Mouse (Mus musculus): ENCODE results near the gene Fxr2. TPM values are rescaled to one million over a fixed set of nuclear protein-coding genes. Genes with fewer than 3 reads are reported as not detected.
"Not testable (repeated sequence)": the region's sequence is repeated elsewhere in the genome, so short reads cannot be mapped to it uniquely, and the experiment has no call there.

Gene Fxr2
- total RNA-seq, 1 experiment from 2014 or later = 75.5 TPM

DNA sequence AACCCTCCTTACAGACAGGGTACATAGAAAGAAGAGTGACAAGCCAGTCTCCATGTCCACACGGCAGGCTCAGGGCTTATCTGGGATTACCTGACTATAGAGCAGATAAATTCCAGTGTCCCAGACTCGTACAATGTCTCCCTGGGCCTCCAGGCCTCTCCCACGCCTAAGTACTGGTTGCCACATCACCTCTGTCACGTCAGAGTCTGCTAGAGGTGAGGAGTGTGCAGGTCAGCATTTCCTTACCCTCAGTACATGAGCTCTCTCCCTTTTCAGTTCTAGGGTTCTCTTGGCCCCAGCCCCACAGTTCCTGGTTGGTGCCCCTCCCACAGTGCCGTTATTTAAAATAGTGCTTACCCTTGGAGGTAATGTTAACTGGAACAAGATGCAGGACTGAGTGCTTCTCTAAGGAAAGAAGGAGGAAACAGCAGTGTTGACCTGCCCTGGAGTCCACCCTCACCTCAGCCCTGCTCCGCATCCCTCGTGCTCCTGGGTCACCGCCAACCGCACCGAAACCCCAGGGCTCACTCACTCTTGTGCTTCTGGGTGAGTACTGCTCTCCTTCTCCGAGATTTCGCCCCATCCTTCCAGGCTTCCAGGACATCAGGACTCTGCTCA, 51.4 kb downstream of the Fxr2 start:
- DNase-seq = no peak

DNA sequence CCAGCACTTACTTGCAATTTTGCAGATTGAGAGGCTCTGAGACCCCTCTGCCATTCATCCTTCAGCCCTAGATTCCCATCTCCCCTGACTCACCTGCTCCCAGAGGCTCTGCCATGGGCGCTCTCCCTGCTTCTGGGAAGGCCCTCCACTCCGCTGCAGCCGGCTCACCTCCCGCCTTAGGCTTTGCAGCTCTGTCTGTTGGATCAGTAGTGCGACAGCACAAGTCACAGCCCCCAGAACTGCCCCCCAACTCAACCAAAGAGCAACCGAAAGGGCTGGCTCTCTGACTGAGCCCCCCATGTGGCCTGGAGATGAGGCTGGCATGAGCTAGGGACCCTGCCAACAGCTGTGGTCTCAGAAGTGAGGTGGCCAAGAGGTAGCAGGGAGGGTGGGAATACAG, 52.1 kb downstream of the Fxr2 start:
- no peak for DNase-seq

DNA sequence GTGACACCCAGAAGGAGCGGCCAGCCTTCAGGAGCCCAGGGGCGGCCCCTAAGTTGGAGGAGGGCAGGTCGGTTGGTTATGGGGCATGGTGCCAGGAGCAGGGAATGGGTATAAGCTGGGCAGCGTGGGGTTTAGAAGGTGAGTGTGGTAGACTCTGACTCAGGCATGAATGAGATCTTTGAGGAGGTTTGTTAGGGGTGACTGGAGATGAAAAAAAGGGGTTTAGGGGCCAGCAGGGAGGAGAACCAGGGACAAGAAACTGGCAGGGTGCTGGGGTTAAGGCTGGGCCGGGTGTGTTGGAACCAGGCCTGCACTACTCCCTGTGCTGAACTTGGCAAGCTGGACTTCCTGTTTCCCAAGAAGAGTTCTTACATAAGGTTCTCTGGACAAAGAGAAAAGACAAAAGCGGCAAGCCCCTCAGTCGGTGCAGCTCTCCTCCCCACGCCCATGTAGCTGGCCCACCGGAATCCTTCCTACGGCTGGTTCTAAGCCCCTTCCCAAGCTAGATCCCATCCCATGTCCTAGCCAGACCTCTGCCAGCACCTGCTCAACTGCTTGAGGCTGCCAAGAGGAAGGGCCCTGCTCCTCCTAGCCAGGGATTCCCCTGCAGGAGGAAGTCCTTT, 52.8 kb downstream of the Fxr2 start, which contains the start of gene Tnfsf13:
TSS of gene Tnfsf13 (minus strand) at position 259 of the 623 bp plus-strand sequence.
- DNase-seq = peak; percentile 82

DNA sequence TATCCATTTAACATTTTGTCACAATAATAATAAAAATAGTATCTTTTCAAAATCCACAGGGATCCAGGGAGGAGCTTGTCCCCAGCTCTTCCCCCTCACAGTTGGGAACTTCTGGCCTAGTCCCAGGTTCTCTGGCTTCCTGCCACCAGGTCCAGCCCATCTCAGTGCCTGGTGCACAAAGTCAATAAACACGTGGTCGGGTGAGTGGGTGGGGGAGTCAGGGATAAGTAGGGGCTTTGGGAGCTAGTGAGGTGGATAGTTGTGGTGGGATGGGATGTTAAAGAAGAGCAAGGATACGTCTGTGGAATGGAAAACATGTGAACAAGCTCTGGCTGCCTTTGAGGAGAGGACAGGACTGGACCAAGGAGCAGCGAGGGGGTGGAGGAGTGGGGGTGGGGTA, 53.6 kb downstream of the Fxr2 start:
- DNase-seq = peak; percentile 75

DNA sequence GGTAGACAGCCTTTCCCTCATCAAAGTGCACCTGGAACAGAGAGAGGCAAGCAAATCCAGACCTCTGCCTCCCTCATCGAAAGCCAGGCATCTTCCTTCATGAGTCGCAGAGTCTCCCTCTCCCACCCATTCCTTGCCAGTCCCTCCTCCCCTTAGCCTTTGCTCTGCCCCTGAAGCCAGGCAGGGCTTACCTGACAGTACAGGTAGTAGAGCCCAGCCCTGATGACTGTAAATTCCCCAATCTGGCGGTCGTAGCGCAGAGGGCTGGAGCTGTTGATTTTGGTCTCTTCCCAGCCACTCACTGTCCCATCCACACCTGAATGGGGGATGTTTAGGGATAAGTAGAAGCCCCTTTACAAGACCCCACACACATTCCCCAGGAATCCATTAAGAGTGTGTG, 54.3 kb downstream of the Fxr2 start:
- no peak for DNase-seq

DNA sequence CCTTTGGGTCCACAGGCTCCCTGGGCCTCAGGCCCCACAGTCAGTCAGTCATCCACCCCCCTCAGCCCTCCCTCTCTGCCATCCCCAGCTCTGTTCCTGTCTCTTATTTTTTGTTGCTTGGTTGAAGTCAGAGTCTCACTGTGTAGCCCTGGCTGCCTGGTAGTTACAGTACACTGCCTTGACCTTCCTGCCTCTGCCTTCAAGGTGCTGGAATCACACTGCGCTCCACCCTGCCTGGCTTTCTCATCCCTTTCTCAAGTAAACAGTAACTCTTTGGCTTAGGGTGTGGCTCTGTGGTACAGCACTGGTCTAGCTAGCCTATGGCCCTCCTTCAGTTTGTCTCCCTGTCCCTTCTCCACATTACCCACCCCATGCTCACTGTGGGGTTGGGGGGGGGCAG, 57.1 kb downstream of the Fxr2 start:
- DNase-seq = no peak

DNA sequence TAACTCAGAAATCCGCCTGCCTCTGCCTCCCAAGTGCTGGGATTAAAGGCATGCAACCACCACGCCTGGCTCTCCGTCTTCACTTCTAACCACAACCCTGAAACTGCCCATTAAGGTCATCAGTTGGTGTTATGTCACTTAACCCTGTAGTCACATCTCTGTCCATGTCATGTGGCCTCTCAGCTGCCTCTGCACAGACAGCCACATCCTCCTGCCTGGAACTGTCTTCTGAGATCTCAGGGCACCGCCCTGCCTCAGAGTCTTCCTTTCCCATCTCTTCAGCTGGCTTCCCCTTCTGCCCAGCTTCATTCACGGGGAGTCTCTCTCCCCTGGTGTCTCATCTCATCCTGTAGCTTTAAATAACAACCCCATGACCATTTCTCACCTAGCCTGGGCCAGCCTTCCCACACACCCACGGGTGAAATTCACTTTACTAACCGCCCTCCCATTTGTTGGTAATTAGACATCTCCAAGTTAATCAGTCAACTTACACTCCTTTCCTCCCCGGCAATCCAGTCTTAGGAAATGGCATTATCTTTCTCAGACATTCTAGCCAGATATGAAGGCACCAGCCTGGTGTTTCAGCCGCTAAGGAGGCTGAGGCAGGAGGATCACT, 59.5 kb downstream of the Fxr2 start:
- no peak for DNase-seq

DNA sequence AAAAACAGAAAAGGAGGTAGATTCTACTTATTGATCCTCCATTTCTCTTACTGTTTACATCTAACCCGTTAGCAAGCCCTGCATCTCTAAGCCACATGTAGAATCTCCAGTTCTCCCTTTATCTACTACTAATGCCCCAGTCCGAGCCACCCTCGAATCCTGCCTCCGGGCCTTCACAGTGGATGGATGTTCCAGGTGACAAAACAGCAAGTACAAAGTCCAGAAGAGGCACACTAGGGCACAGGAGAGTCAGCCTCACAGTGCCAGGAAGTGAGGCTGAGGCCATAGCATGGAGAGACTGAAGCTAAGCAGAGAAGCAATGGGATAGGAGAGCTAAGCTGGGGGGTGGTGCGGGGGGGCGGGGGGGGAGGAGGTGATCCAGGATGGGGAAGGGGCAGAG, 60.1 kb downstream of the Fxr2 start:
- DNase-seq = no peak

DNA sequence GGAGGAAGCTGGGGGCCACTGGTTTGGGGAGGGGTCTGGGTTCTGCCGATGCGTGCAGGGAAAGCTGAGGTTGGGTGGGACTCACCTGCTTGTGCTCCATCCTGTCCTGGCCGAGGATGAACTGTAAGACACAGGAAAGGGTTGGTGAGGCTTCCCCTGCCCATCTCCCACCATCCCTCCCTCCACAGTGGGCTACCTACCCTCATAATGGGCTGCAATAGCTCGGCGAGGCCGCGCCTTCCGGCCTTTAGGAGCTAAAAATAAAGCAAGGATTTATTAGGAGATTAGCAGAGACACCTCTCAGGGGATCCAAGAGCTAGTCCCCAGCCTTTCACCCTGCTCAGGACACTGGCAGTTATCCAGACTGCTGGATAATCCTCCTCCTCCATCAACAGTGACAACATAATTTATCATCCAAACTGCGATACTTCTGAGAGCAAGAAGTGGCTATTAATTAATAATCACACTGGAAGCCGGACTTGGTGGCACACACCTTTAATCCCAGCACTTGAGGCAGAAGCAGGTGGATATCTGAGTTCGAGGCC, 60.7 kb downstream of the Fxr2 start:
- DNase-seq = no peak

DNA sequence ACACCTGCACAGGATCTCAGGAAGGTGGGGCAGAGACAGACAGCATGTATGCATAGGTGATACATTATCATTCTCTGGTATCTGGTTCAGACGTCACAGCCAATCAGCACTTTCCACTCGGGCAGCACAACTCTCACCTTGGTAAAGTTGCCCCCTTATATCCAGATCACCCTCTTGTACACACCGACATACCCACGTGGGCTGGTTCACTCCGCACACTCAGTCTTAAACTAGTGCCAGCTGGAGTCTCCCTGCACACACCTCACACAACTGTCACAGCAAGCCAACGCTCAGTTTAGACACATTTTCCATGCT, 62.2 kb downstream of the Fxr2 start:
- DNase-seq = no peak

DNA sequence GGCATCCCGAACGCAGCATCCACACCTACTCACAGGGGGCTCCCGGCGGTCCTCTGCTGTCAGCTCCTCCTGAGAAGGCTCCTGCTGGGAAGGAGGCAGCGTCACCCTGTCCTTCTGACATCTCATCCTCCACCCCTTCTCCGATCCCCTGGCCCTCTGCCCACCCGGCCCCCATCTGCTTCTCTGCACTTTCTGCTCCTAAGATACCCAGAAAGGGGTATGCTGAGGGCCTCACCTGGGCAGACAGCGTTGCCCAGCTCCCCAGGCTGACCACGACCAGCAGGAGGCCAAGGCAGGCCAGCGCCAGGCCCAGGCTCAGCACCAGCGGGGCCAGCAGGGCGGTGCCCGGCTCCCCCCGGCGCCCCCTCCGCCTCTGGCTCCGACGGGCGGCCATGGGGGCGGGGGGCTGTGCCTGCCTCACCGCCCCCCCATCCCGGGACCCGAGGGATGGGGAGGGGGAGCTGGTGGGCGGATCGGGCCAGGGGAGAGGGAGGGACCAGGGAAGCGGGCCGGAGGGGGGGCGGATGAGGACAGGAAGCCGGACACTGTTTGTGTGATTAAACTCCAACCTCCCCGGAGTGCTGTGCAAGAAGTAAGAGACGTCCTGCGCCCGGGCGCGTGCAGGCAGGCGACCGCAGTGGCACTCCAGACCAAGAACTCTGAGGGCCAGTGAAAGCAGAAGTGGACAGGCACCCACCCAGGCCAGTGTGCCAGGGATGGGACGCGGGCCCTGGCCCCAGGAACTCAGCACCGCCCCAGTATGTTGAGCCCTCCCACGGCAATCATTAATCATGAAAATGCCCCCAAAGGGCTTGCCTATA, 62.8 kb downstream of the Fxr2 start, which contains the start of the genes Tnfsf12 and Tnfsfm13:
TSS of gene Tnfsf12 (minus strand) at position 489 of the 821 bp plus-strand sequence.
TSS of gene Tnfsfm13 (minus strand) at position 738 of the 821 bp plus-strand sequence.
- peak; percentile 87 for DNase-seq

DNA sequence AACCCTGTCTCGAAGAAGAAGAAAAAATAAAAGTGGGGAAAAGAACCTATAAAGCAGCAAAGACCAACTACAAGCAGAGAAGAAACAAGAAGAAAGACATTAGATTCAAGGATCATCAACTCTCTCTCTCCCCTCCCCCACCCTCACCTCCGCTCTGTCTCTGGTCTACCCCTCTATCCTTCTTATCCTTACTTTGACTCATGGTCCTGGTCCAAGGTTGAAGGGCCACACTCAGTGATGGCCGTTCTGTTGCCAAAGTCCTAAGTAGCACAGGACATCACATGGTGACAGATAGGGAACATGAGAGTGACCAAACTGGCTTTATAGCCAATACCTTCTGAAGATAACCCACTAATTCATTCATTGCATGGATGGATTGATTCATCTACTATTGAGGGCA, 64.6 kb downstream of the Fxr2 start:
- DNase-seq = no peak

DNA sequence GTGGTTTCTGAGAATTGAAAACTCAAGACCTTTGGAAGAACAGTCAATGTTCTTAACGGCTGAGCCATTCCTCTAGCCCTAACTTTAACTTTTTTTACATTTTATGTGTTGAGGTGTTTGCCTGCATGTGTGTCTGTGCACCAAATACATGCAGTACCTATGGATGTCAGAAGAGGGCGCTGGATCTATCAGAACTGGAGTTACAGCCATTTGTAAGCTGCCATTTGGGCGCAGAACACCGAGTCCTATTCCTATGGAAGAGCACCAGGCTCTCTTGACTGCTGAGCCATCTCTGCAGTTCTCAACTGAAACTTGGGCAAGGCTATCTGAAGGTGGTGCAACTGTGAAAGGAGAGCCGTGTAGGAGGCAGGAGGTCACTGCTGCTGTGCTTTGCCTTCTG, 65.8 kb downstream of the Fxr2 start:
- DNase-seq = no peak

DNA sequence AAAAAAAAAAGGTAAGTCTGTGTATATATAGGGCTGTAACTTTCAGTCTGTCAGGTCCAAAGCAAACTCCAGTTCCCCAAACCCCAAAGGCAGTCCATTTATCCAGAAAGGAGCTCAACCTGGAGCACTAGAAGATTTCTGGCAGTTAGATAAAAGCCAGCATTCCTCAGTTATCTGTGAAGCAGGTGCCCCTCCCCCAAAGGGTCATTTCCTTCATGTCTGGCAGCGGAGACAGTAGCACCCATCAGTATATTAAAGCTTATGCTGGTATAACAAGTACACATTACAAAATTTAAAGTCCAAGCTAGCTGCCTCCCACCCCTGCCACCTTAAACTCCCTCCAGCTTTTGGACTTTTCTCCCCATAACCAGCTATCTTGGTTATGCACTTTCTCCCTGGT, 66.8 kb downstream of the Fxr2 start:
- DNase-seq = peak; percentile 42

DNA sequence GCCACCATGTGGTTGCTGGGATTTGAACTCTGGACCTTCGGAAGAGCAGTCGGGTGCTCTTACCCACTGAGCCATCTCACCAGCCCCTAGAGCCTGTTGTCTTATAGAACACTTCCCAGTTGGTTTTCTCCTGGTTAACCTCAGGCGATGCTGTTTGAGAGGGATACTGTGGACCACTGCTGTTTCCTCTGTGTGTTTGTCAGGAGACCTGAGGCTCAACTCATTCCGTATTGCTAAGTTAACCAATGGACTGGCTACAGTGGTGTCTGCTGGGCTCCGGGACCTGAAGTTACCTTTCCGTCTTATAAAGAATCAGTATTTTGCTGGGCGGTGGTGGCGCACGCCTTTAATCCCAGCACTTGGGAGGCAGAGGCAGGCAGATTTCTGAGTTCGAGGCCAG, 70.1 kb downstream of the Fxr2 start:
- not testable (repeated sequence) for DNase-seq

Small RNA genes lying within 50 kb of the gene (microRNA-seq; reads per million reads assigned to microRNA genes)
- gene Mir1934 (4.2 to 4.3 reads per million in 2 experiments), gene Mir467f (0 reads per million in 2 experiments)

Other genes with a start within 250 kb of the Fxr2 start
- 124 and 137 TPM in 2 replicates for gene Naa38, start 237.5 kb upstream of the Fxr2 start, total RNA-seq (2021)
- 34.2 and 42.6 TPM in 2 replicates for gene Cyb5d1, start 237.4 kb upstream of the Fxr2 start, total RNA-seq (2021)
- 29.5 and 30.2 TPM in 2 replicates for gene Tmem88, start 234.8 kb upstream of the Fxr2 start, total RNA-seq (2021)
- gene Kdm6b, start 219.3 kb upstream of the Fxr2 start, total RNA-seq (2021) = 53.7 and 61.3 TPM in 2 replicates
- 0.22 and 0.49 TPM in 2 replicates for gene Dnah2, start 83.9 kb upstream of the Fxr2 start, total RNA-seq (2021)
- gene Efnb3, start 72.8 kb upstream of the Fxr2 start, total RNA-seq (2021) = 1.5 and 2.0 TPM in 2 replicates
- 9.2 and 10.1 TPM in 2 replicates for gene Wrap53, start 52.7 kb upstream of the Fxr2 start, total RNA-seq (2021)
- gene Trp53, start 52.6 kb upstream of the Fxr2 start, total RNA-seq (2021) = 66.4 and 78.4 TPM in 2 replicates
- 37.4 and 39.7 TPM in 2 replicates for gene Atp1b2, start 27.0 kb upstream of the Fxr2 start, total RNA-seq (2021)
- gene Shbg, start 15.1 kb upstream of the Fxr2 start, total RNA-seq (2021) = not detected in 2 replicates
- gene Sat2, start 11.0 kb upstream of the Fxr2 start, total RNA-seq (2021) = 7.9 and 8.2 TPM in 2 replicates
- 0.45 TPM in 1 of 2 replicates, not detected in the other for gene Sox15, start 22.3 kb downstream of the Fxr2 start, total RNA-seq (2021)
- 96.2 and 101 TPM in 2 replicates for gene Mpdu1, start 29.7 kb downstream of the Fxr2 start, total RNA-seq (2021)
- gene Cd68, start 33.2 kb downstream of the Fxr2 start, total RNA-seq (2021) = 8.6 and 12.2 TPM in 2 replicates
- gene Eif4a1, start 39.4 kb downstream of the Fxr2 start, total RNA-seq (2021) = 642 and 752 TPM in 2 replicates
- 71.6 and 72.4 TPM in 2 replicates for gene Senp3, start 49.1 kb downstream of the Fxr2 start, total RNA-seq (2021)
- gene Tnfsf13, start 52.8 kb downstream of the Fxr2 start, total RNA-seq (2021) = 2.7 and 4.0 TPM in 2 replicates
- gene Tnfsf12, start 62.9 kb downstream of the Fxr2 start, total RNA-seq (2021) = 20.3 and 21.5 TPM in 2 replicates
- 3.9 and 4.6 TPM in 2 replicates for gene Tnfsfm13, start 63.1 kb downstream of the Fxr2 start, total RNA-seq (2021)
- gene Polr2a, start 125.6 kb downstream of the Fxr2 start, total RNA-seq (2021) = 78.0 and 84.0 TPM in 2 replicates
- gene Slc35g3, start 129.0 kb downstream of the Fxr2 start, total RNA-seq (2021) = not detected in 2 replicates
- gene Zbtb4, start 132.9 kb downstream of the Fxr2 start, total RNA-seq (2021) = 39.9 and 42.4 TPM in 2 replicates
- 2.4 and 3.2 TPM in 2 replicates for gene Chrnb1, start 163.0 kb downstream of the Fxr2 start, total RNA-seq (2021)
- 3.5 and 3.8 TPM in 2 replicates for gene Fgf11, start 168.9 kb downstream of the Fxr2 start, total RNA-seq (2021)
- 0.74 and 1.1 TPM in 2 replicates for gene Tmem102, start 172.6 kb downstream of the Fxr2 start, total RNA-seq (2021)
- gene Gm39566, start 182.3 kb downstream of the Fxr2 start, total RNA-seq (2021) = not detected in 2 replicates
- gene Spem2, start 185.5 kb downstream of the Fxr2 start, total RNA-seq (2021) = not detected in 2 replicates
- gene Spem1, start 189.2 kb downstream of the Fxr2 start, total RNA-seq (2021) = 0.38 TPM in 1 of 2 replicates, not detected in the other
- gene Nlgn2, start 204.8 kb downstream of the Fxr2 start, total RNA-seq (2021) = 17.6 and 20.6 TPM in 2 replicates
- gene Tmem256, start 205.5 kb downstream of the Fxr2 start, total RNA-seq (2021) = 114 and 128 TPM in 2 replicates
- 50.5 and 51.3 TPM in 2 replicates for gene Plscr3, start 213.4 kb downstream of the Fxr2 start, total RNA-seq (2021)
- 0.30 TPM in 1 of 2 replicates, not detected in the other for gene Tnk1, start 225.7 kb downstream of the Fxr2 start, total RNA-seq (2021)
- gene Tmem95, start 245.0 kb downstream of the Fxr2 start, total RNA-seq (2021) = not detected in 2 replicates
- 4.1 and 4.4 TPM in 2 replicates for gene Kctd11, start 248.4 kb downstream of the Fxr2 start, total RNA-seq (2021)